ENCODE assay signal across 23 mouse cellular contexts in the genomic region with DNA sequence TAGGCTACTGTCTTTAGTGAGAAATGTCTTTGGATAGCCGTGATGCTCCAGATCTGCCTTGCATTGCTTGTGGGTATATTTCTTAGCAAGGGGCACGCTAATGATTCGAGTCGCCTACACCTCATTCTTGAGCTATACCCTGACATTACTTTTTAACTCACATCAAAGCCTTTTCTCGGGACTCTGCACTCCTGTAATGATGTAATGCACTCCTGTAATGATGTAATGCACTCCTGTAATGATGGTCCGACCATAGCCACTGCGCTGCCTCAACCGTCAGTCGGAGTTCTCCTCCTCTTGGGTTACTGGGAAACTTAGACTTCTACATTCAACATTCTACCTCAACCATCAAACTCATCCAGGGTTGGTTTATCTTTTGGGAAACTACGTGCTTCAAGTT. TPM values are rescaled to one million over a fixed set of nuclear protein-coding genes. Genes with fewer than 3 reads are reported as not detected.
DNase-seq lines count a peak whose midpoint lies in the region; ATAC-seq and TF ChIP-seq lines count a peak whose summit lies in the region.
"Had no signal": no experiment of that assay in that cellular context is flagged by ENCODE, and none has a peak within 500 bp of the region (broad histone marks: within the 10 kb centered on the region; RNA-seq: fewer than 3 reads in every experiment).

No protein-coding gene starts in this region.

- TF ChIP-seq RAD21 in CH12.LX (IDR thresholded peaks at IDR 0.05; ENCODE audit: low read depth, low read length), result no peak

- no peak for TF ChIP-seq POLR2A in CH12.LX (IDR thresholded peaks at IDR 0.05; ENCODE audit: low read depth, low read length)

- no peak for DNase-seq in CH12.LX (ENCODE audit: extremely low read depth)
- no peak for DNase-seq in embryonic facial prominence, embryonic 10.5 days (ENCODE audit: low spot score)
- no peak for DNase-seq in urinary bladder, postnatal 4 days (ENCODE audit: low spot score in 2 of 2)
- DNase-seq in liver, postnatal 0 days, result no peak
- no peak for DNase-seq in limb, embryonic 10.5 days (ENCODE audit: low spot score)
- DNase-seq: adrenal gland, adult 2 months; adrenal gland, adult 8-10 months; adrenal gland, postnatal 10 days; adrenal gland, postnatal 14 days; adrenal gland, postnatal 25 days; adrenal gland, postnatal 36 days; B cell, adult 2 months; cerebellum, adult 11 months; cerebellum, adult 11-12 months; cerebellum, adult 18-20 months; cerebellum, adult 2 months had no signal

- dilution Hi-C loops in CH12.LX (cut with MboI; ENCODE audit: extremely low pct_ligation_motif_present, extremely low pct_unique_long_range_greater_than_20kb, low sequenced_read_pairs), result no loop called here

- H3K27ac ChIP-seq in CH12.LX (ENCODE audit: insufficient read depth, low read depth), result no peak overlapping the region
- 0 out of 2 replicates have a peak overlapping the region, but pooled peaks have one; percentile 19 for H3K27ac ChIP-seq in embryonic facial prominence, embryonic 10.5 days (replicated peaks)
- 0 out of 2 replicates have a peak overlapping the region, but pooled peaks have one; percentile 5 for H3K27ac ChIP-seq in embryonic facial prominence, embryonic 13.5 days
- H3K27ac ChIP-seq in liver, postnatal 0 days (ENCODE audit: low read depth), result no peak overlapping the region
- no peak overlapping the region for H3K27ac ChIP-seq in limb, embryonic 10.5 days

- H3K36me3 ChIP-seq in CH12.LX (replicated peaks in 1 of 2; ENCODE audit: control insufficient read depth in 1 of 2, insufficient read depth in 1 of 2, low read length in 1 of 2), result no peaks in the 10 kb centered on the region
- no peaks in the 10 kb centered on the region for H3K36me3 ChIP-seq in embryonic facial prominence, embryonic 10.5 days (replicated peaks)
- H3K36me3 ChIP-seq in embryonic facial prominence, embryonic 13.5 days, result no peaks in the 10 kb centered on the region
- no peaks in the 10 kb centered on the region for H3K36me3 ChIP-seq in liver, postnatal 0 days (replicated peaks; ENCODE audit: insufficient read depth, low read length)
- no peaks in the 10 kb centered on the region for H3K36me3 ChIP-seq in limb, embryonic 10.5 days
- H3K36me3 ChIP-seq: G1E had no signal

- 89% methylated on average over 10 of the region's 10 CpGs for WGBS in embryonic facial prominence, embryonic 10.5 days
- WGBS in embryonic facial prominence, embryonic 13.5 days, result 70% methylated on average over 10 of the region's 10 CpGs
- WGBS in liver, postnatal 0 days (ENCODE audit: insufficient replicate concordance), result 82% methylated on average over 10 of the region's 10 CpGs
- WGBS in limb, embryonic 10.5 days, result 93% methylated on average over 10 of the region's 10 CpGs

- H3K4me1 ChIP-seq in CH12.LX (ENCODE audit: control insufficient read depth in 1 of 2, insufficient read depth in 2 of 2), result peaks cover 0 to 6% of the 10 kb centered on the region in 2 experiments; a peak in 2 of 4 replicates
- H3K4me1 ChIP-seq in embryonic facial prominence, embryonic 10.5 days, result peaks cover 61% of the 10 kb centered on the region
- H3K4me1 ChIP-seq in embryonic facial prominence, embryonic 13.5 days, result peaks cover 65% of the 10 kb centered on the region
- H3K4me1 ChIP-seq in liver, postnatal 0 days (ENCODE audit: insufficient read depth), result no peaks in the 10 kb centered on the region
- H3K4me1 ChIP-seq in limb, embryonic 10.5 days, result peaks cover 56% of the 10 kb centered on the region

- in situ Hi-C loops in CH12.LX (cut with MboI; ENCODE audit: low pct_ligation_motif_present, low pct_unique_long_range_greater_than_20kb, low sequenced_read_pairs), result loop anchor here (25.0 kb wide), 1 partner anchor 677 kb away; no protein-coding TSS in a partner anchor

- H3K9ac ChIP-seq in CH12.LX (ENCODE audit: insufficient read depth, low read depth), result no peak overlapping the region
- H3K9ac ChIP-seq in embryonic facial prominence, embryonic 13.5 days, result no peak overlapping the region
- no peak overlapping the region for H3K9ac ChIP-seq in liver, postnatal 0 days (replicated peaks)

- H3K4me2 ChIP-seq in CH12.LX (ENCODE audit: insufficient read depth, low read depth, poor library complexity, severe bottlenecking), result no peak overlapping the region
- H3K4me2 ChIP-seq in embryonic facial prominence, embryonic 13.5 days, result no peak overlapping the region
- H3K4me2 ChIP-seq in liver, postnatal 0 days (ENCODE audit: low read depth, low read length), result no peak overlapping the region

- H3K4me3 ChIP-seq in CH12.LX (replicated peaks in 1 of 3; ENCODE audit: low read depth in 2 of 3, low read length in 2 of 3, poor library complexity in 1 of 3), result no peak overlapping the region
- no peak overlapping the region for H3K4me3 ChIP-seq in embryonic facial prominence, embryonic 10.5 days
- H3K4me3 ChIP-seq in embryonic facial prominence, embryonic 13.5 days, result no peak overlapping the region
- H3K4me3 ChIP-seq in liver, postnatal 0 days (ENCODE audit: low read depth, low read length), result no peak overlapping the region
- H3K4me3 ChIP-seq in limb, embryonic 10.5 days, result no peak overlapping the region

- ATAC-seq in embryonic facial prominence, embryonic 13.5 days (ENCODE audit: insufficient number of reproducible peaks, insufficient read depth, low FRiP score, low TSS enrichment, low read depth), result no peak
- ATAC-seq in liver, postnatal 0 days, result no peak
- ATAC-seq: activated CD4-positive, CD25-positive, alpha-beta regulatory T cell, adult 4 months; CD4-positive, CD25-positive, alpha-beta regulatory T cell, adult 4 months; Patski had no signal

- no peak for TF ChIP-seq CTCF in CH12.LX (conservative IDR thresholded peaks at IDR 0.05 in 1 of 2, IDR thresholded peaks at IDR 0.05 in 1 of 2; ENCODE audit: low read depth in 2 of 2, low read length in 2 of 2)
- TF ChIP-seq CTCF in liver, postnatal 0 days (IDR thresholded peaks at IDR 0.05; ENCODE audit: low read depth), result no peak

- no peaks in the 10 kb centered on the region for H3K27me3 ChIP-seq in CH12.LX (replicated peaks)
- peaks cover 5% of the 10 kb centered on the region; the same call in 1 of the 2 replicates for H3K27me3 ChIP-seq in embryonic facial prominence, embryonic 10.5 days (replicated peaks; ENCODE audit: low read depth, poor library complexity, severe bottlenecking)
- peaks cover 9% of the 10 kb centered on the region; the same call in 1 of the 2 replicates for H3K27me3 ChIP-seq in embryonic facial prominence, embryonic 13.5 days
- H3K27me3 ChIP-seq in liver, postnatal 0 days (ENCODE audit: insufficient read depth, low read length), result no peaks in the 10 kb centered on the region
- peaks cover 39% of the 10 kb centered on the region for H3K27me3 ChIP-seq in limb, embryonic 10.5 days (ENCODE audit: low read depth, poor library complexity, severe bottlenecking)
- H3K27me3 ChIP-seq: Patski had no signal

- 0 out of 2 replicates have a peak, but pooled peaks have one; percentile 18 for TF ChIP-seq EP300 in CH12.LX (IDR thresholded peaks at IDR 0.05; ENCODE audit: low read length)
- no peak for TF ChIP-seq EP300 in liver, postnatal 0 days (IDR thresholded peaks at IDR 0.05; ENCODE audit: low read depth)

- no peaks in the 10 kb centered on the region for H3K79me2 ChIP-seq in CH12.LX (replicated peaks; ENCODE audit: control insufficient read depth, extremely low read depth, insufficient read depth, poor library complexity, severe bottlenecking)

- H3K9me3 ChIP-seq in CH12.LX (replicated peaks; ENCODE audit: low read length), result no peaks in the 10 kb centered on the region
- no peaks in the 10 kb centered on the region for H3K9me3 ChIP-seq in embryonic facial prominence, embryonic 10.5 days
- H3K9me3 ChIP-seq in embryonic facial prominence, embryonic 13.5 days, result no peaks in the 10 kb centered on the region
- no peaks in the 10 kb centered on the region for H3K9me3 ChIP-seq in liver, postnatal 0 days (ENCODE audit: low read length)
- no peaks in the 10 kb centered on the region for H3K9me3 ChIP-seq in limb, embryonic 10.5 days (replicated peaks)
- H3K9me3 ChIP-seq: G1E had no signal

TF ChIP-seq in CH12.LX, 34 proteins besides CTCF, POLR2A, EP300 and RAD21:
- TF ChIP-seq IRF4 (IDR thresholded peaks at IDR 0.05; ENCODE audit: low read depth, low read length), result peak; percentile 60
- no peak for TF ChIP-seq MAFK (IDR thresholded peaks at IDR 0.05; ENCODE audit: insufficient replicate concordance, low read length)
- peak; percentile 60; the same call in 1 of the 2 replicates for TF ChIP-seq JUN (IDR thresholded peaks at IDR 0.05; ENCODE audit: insufficient read depth, low read depth, low read length)
- no peak for TF ChIP-seq SIN3A (IDR thresholded peaks at IDR 0.05; ENCODE audit: low read length)

RNA-seq across cellular contexts. Expression of a gene that starts 32.2 kb away (rescaled TPM):
- not detected in 2 replicates for total RNA-seq in CH12.LX (2012; rRNA removed)
- not detected in 2 replicates for total RNA-seq in CH12.LX (2014; rRNA removed)
- polyA plus RNA-seq in CH12.LX (2012; ENCODE audit: insufficient read length, low read depth), result not detected in 2 replicates
- polyA plus RNA-seq in embryonic facial prominence, embryonic 10.5 days (2016; fragmentation: Nextera tagmentation; extraction: Ambion mirVana), result 8.1 and 11.0 TPM in 2 replicates
- polyA plus RNA-seq in embryonic facial prominence, embryonic 13.5 days (2015; fragmentation: Nextera tagmentation; extraction: Ambion mirVana), result 13.6 and 16.1 TPM in 2 replicates
- polyA plus RNA-seq in liver, postnatal 0 days (2015; fragmentation: Nextera tagmentation; extraction: Ambion mirVana), result 40.7 and 42.3 TPM in 2 replicates
- polyA plus RNA-seq in limb, embryonic 10.5 days (2016; fragmentation: Nextera tagmentation; extraction: Ambion mirVana), result 9.1 and 15.7 TPM in 2 replicates
- total RNA-seq: adrenal gland, postnatal 25 days; MEL had no signal
- polyA plus RNA-seq: activated CD4-positive, CD25-positive, alpha-beta regulatory T cell, adult 4 months; C2C12; G1E; Patski had no signal

Comparison
In these comparisons a context has a peak if more than half of its experiments do, and no peak if none do; other contexts are left out.
1. H3K27ac ChIP-seq: peak in embryonic facial prominence, embryonic 10.5 days (single experiment) and embryonic facial prominence, embryonic 13.5 days (single experiment); none in CH12.LX (single experiment), liver, postnatal 0 days (single experiment) and limb, embryonic 10.5 days (single experiment).